Mouse (Mus musculus): ENCODE data around the gene Snapc4. TPM values are rescaled to one million over a fixed set of nuclear protein-coding genes. Genes with fewer than 3 reads are reported as not detected.

Snapc4 gene
- total and polyA plus RNA-seq, 2 experiments from 2014 or later = 29.1 to 44.7 TPM

DNA sequence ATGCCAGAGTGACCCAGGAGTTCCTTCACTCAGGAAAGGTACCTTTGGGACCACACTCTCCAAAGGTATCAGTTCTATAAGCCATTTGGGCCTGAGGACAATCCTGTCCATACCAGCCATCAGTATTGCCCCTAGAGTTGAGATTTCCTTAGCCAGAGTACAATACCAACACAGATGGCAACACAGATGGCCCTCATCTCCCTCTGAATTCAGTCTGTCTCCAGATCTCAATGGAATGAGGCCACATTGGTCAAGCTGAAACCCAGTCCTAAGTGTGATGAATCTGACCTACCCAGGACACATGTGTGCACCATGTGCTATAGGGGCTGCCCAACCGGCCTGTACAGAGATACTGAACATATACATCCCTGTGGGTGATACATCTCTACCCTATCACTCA is 21.8 kb upstream of the Snapc4 start:
- Histone ChIP-seq H3K9ac (replicated peaks; ENCODE audit: low read length, poor library complexity, severe bottlenecking) (no peak overlapping the region), H3K27me3 (ENCODE audit: insufficient read depth, low read length) (no peaks in the 10 kb centered on the region), H3K9me3 (ENCODE audit: low read length) (no peaks in the 10 kb centered on the region), H3K4me2 (ENCODE audit: low read depth, low read length, poor library complexity, severe bottlenecking) (no peak overlapping the region), H3K4me1 (ENCODE audit: insufficient read depth, low read length) (peaks cover 20% of the 10 kb centered on the region), H3K4me3 (ENCODE audit: low read depth, low read length) (no peak overlapping the region), H3K27ac (ENCODE audit: low read depth, low read length) (no peak overlapping the region), H3K36me3 (ENCODE audit: insufficient read depth, low read length) (peaks cover 46% of the 10 kb centered on the region)
- WGBS = 91% methylated on average over 1 of the region's 1 CpGs
- DNase-seq (ENCODE audit: low spot score) (no peak), ATAC-seq (ENCODE audit: low FRiP score) (no peak)
- no peak for TF ChIP-seq CTCF (IDR thresholded peaks at IDR 0.05)

DNA sequence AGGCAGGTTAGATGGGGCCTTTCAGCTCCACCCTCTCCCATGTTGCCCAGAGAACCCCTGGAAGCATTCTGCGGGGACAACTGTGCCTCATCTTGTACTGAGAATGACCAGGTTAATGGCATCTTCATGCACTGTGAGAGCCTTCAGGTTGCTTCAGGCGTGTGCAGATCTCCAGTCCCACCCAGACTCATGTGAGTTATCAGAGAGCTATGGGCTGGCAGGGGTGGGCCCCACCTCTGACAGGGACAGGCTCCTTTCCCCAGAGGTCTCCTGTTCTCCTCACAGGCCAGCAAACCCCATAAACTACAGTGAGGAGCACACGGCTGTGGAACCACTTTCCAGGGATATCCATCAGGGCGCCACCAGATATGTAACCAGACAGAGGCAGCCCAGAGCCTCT is 20.6 kb upstream of the Snapc4 start:
- H3K4me1 ChIP-seq (ENCODE audit: insufficient read depth, low read length) = peaks cover 9% of the 10 kb centered on the region; the same call in 1 of the 2 replicates
- TF ChIP-seq CTCF (IDR thresholded peaks at IDR 0.05) = no peak
- H3K4me2 ChIP-seq (ENCODE audit: low read depth, low read length, poor library complexity, severe bottlenecking) = no peak overlapping the region
- H3K9ac ChIP-seq (replicated peaks; ENCODE audit: low read length, poor library complexity, severe bottlenecking) = no peak overlapping the region
- H3K27me3 ChIP-seq (ENCODE audit: insufficient read depth, low read length) = no peaks in the 10 kb centered on the region
- no peaks in the 10 kb centered on the region for H3K9me3 ChIP-seq (ENCODE audit: low read length)
- ATAC-seq (ENCODE audit: low FRiP score) = no peak
- H3K4me3 ChIP-seq (ENCODE audit: low read depth, low read length) = no peak overlapping the region
- H3K27ac ChIP-seq (ENCODE audit: low read depth, low read length) = no peak overlapping the region
- DNase-seq (ENCODE audit: low spot score) = no peak
- H3K36me3 ChIP-seq (ENCODE audit: insufficient read depth, low read length) = peaks cover 57% of the 10 kb centered on the region
- 90% methylated on average over 4 of the region's 4 CpGs for WGBS

DNA sequence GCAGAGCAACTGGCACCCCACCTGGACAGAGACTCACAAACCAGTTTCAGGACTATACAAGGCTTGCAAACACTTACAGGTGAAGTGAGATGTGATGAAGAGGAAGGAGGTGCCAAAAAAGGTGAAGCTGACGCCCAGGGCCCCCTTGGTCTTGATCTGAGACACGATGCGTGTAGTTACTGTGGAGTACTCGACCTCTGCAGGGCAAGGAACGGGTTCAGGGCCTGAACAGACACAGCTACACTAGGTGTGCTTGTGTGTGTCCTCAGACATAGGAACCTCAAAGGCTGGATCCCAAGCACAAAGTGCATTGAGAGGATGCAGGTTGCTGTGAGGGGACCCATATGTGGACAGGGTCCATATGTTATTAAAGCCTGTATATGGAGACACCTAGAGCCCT is 19.8 kb upstream of the Snapc4 start:
- Histone ChIP-seq H3K9ac (replicated peaks; ENCODE audit: low read length, poor library complexity, severe bottlenecking) (no peak overlapping the region), H3K9me3 (ENCODE audit: low read length) (no peaks in the 10 kb centered on the region), H3K4me2 (ENCODE audit: low read depth, low read length, poor library complexity, severe bottlenecking) (no peak overlapping the region), H3K4me1 (ENCODE audit: insufficient read depth, low read length) (0 out of 2 replicates have a peak, but pooled peaks cover 6% of the 10 kb centered on the region), H3K27me3 (ENCODE audit: insufficient read depth, low read length) (no peaks in the 10 kb centered on the region), H3K36me3 (ENCODE audit: insufficient read depth, low read length) (peaks cover 65% of the 10 kb centered on the region), H3K4me3 (ENCODE audit: low read depth, low read length) (no peak overlapping the region), H3K27ac (ENCODE audit: low read depth, low read length) (no peak overlapping the region)
- DNase-seq (ENCODE audit: low spot score) (no peak), ATAC-seq (ENCODE audit: low FRiP score) (no peak)
- TF ChIP-seq CTCF (IDR thresholded peaks at IDR 0.05) = no peak
- WGBS = 90% methylated on average over 5 of the region's 5 CpGs

DNA sequence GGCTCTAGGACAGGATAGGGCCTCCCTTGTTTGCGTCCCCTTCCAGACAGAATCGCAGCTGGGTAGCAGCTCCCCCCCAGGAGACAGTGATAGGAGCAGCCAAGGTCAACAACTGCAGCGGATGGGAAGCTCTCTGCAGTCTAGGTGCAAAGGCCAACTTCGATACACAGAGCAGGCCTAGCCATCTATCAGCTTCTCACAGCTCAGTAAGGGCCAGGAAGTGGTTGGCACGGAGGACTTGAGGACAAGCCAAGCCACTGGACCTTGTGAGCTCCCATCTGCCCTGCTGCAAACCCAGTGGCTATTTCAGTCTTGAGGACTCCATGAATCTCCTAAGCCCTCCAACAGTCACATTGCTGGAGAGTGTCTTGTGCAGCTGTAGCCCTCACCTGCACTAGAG is 19.2 kb upstream of the Snapc4 start:
- H3K27me3 ChIP-seq (ENCODE audit: insufficient read depth, low read length) = no peaks in the 10 kb centered on the region
- no peak for DNase-seq (ENCODE audit: low spot score)
- no peak overlapping the region for H3K27ac ChIP-seq (ENCODE audit: low read depth, low read length)
- H3K4me1 ChIP-seq (ENCODE audit: insufficient read depth, low read length) = 0 out of 2 replicates have a peak, but pooled peaks cover 1% of the 10 kb centered on the region
- H3K9ac ChIP-seq (replicated peaks; ENCODE audit: low read length, poor library complexity, severe bottlenecking) = no peak overlapping the region
- no peak overlapping the region for H3K4me2 ChIP-seq (ENCODE audit: low read depth, low read length, poor library complexity, severe bottlenecking)
- H3K36me3 ChIP-seq (ENCODE audit: insufficient read depth, low read length) = peaks cover 71% of the 10 kb centered on the region
- H3K4me3 ChIP-seq (ENCODE audit: low read depth, low read length) = no peak overlapping the region
- WGBS = 81% methylated on average over 5 of the region's 5 CpGs
- no peaks in the 10 kb centered on the region for H3K9me3 ChIP-seq (ENCODE audit: low read length)
- TF ChIP-seq CTCF (IDR thresholded peaks at IDR 0.05) = no peak
- no peak for ATAC-seq (ENCODE audit: low FRiP score)

DNA sequence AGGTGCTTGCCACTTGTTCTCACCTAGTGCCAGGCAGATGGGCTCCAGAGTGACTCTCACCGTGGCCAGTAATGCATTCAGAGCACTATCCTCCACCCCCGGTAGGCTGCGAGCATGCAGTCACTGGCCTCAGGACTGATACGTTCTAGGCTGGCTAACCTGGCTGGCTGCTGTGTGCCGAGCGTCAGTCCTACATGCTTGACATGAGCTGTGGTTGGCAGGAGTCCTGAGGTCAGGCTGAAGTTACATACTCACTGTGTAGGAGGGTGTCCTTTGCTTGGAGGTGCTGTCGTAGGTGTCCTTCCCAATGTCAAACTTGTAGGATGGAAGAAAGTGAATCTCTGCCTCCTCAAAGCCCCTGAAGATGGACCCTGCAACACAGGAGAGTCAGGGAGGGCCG is 18.5 kb upstream of the Snapc4 start:
- 85% methylated on average over 8 of the region's 8 CpGs for WGBS
- H3K4me2 ChIP-seq (ENCODE audit: low read depth, low read length, poor library complexity, severe bottlenecking) = no peak overlapping the region
- H3K27ac ChIP-seq (ENCODE audit: low read depth, low read length) = no peak overlapping the region
- DNase-seq (ENCODE audit: low spot score) = no peak
- H3K36me3 ChIP-seq (ENCODE audit: insufficient read depth, low read length) = peaks cover 77% of the 10 kb centered on the region
- no peak for TF ChIP-seq CTCF (IDR thresholded peaks at IDR 0.05)
- H3K4me3 ChIP-seq (ENCODE audit: low read depth, low read length) = no peak overlapping the region
- ATAC-seq (ENCODE audit: low FRiP score) = no peak
- no peaks in the 10 kb centered on the region for H3K4me1 ChIP-seq (ENCODE audit: insufficient read depth, low read length)
- H3K9ac ChIP-seq (replicated peaks; ENCODE audit: low read length, poor library complexity, severe bottlenecking) = no peak overlapping the region
- H3K9me3 ChIP-seq (ENCODE audit: low read length) = no peaks in the 10 kb centered on the region
- no peaks in the 10 kb centered on the region for H3K27me3 ChIP-seq (ENCODE audit: insufficient read depth, low read length)

DNA sequence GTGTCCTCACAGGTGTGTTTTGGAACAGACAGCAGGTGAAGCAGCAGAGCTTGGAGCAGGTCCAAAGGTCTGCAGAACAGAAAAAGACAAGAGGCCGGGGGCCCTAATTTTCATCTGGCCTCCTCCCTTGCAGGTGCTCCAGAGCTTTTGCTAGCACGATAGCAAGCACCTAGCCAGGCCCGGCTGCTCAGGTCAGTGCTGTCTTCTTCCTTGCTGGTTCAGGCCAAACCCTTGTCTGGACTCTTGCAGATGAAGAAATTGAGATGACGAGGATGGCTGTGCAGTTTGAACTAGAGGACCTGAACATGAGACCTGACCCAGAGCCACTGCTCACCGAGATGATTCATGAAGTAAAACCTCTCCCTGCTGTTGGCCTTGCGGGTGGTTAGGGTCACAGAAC is 11.2 kb upstream of the Snapc4 start:
- DNase-seq (ENCODE audit: low spot score) (no peak), ATAC-seq (ENCODE audit: low FRiP score) (no peak)
- Histone ChIP-seq H3K36me3 (ENCODE audit: insufficient read depth, low read length) (peaks cover 68% of the 10 kb centered on the region), H3K4me3 (ENCODE audit: low read depth, low read length) (no peak overlapping the region), H3K9ac (replicated peaks; ENCODE audit: low read length, poor library complexity, severe bottlenecking) (no peak overlapping the region), H3K27ac (ENCODE audit: low read depth, low read length) (no peak overlapping the region), H3K4me1 (ENCODE audit: insufficient read depth, low read length) (peaks cover 3% of the 10 kb centered on the region; the same call in 1 of the 2 replicates), H3K4me2 (ENCODE audit: low read depth, low read length, poor library complexity, severe bottlenecking) (no peak overlapping the region), H3K9me3 (ENCODE audit: low read length) (no peaks in the 10 kb centered on the region), H3K27me3 (ENCODE audit: insufficient read depth, low read length) (no peaks in the 10 kb centered on the region)
- no peak for TF ChIP-seq CTCF (IDR thresholded peaks at IDR 0.05)
- WGBS = 93% methylated on average over 6 of the region's 6 CpGs

All from midbrain, postnatal 0 days (tissue).